Mouse (Mus musculus): ENCODE measurements around the gene Slc44a2. TPM values are rescaled to one million over a fixed set of nuclear protein-coding genes. Genes with fewer than 3 reads are reported as not detected.

The Slc44a2 gene
- polyA plus RNA-seq, 1 experiment from 2014 or later, result 73.4 TPM

Other genes starting within 250 kb of the Slc44a2 start
- 1.7 and 2.8 TPM in 2 replicates for gene Gm49373, start 247.6 kb upstream of the Slc44a2 start, polyA plus RNA-seq (2015; fragmentation: Nextera tagmentation; extraction: Ambion mirVana)
- gene Fdx1l, start 247.1 kb upstream of the Slc44a2 start, polyA plus RNA-seq (2015; fragmentation: Nextera tagmentation; extraction: Ambion mirVana), result 71.0 and 74.1 TPM in 2 replicates
- gene Gm38431, start 228.7 kb upstream of the Slc44a2 start, polyA plus RNA-seq (2015; fragmentation: Nextera tagmentation; extraction: Ambion mirVana), result 1.3 and 3.1 TPM in 2 replicates
- gene Raver1, start 228.7 kb upstream of the Slc44a2 start, polyA plus RNA-seq (2015; fragmentation: Nextera tagmentation; extraction: Ambion mirVana), result 31.7 and 37.8 TPM in 2 replicates
- 11.3 and 11.7 TPM in 2 replicates for gene Tyk2, start 189.5 kb upstream of the Slc44a2 start, polyA plus RNA-seq (2015; fragmentation: Nextera tagmentation; extraction: Ambion mirVana)
- gene Cdc37, start 170.7 kb upstream of the Slc44a2 start, polyA plus RNA-seq (2015; fragmentation: Nextera tagmentation; extraction: Ambion mirVana), result 211 TPM in 2 replicates
- gene Pde4a, start 155.0 kb upstream of the Slc44a2 start, polyA plus RNA-seq (2015; fragmentation: Nextera tagmentation; extraction: Ambion mirVana), result 36.5 and 41.0 TPM in 2 replicates
- 66.7 and 68.2 TPM in 2 replicates for gene Keap1, start 81.3 kb upstream of the Slc44a2 start, polyA plus RNA-seq (2015; fragmentation: Nextera tagmentation; extraction: Ambion mirVana)
- gene S1pr5, start 72.3 kb upstream of the Slc44a2 start, polyA plus RNA-seq (2015; fragmentation: Nextera tagmentation; extraction: Ambion mirVana), result 4.1 and 4.6 TPM in 2 replicates
- 47.6 and 53.7 TPM in 2 replicates for gene Atg4d, start 55.4 kb upstream of the Slc44a2 start, polyA plus RNA-seq (2015; fragmentation: Nextera tagmentation; extraction: Ambion mirVana)
- 14.9 and 15.7 TPM in 2 replicates for gene Kri1, start 32.7 kb upstream of the Slc44a2 start, polyA plus RNA-seq (2015; fragmentation: Nextera tagmentation; extraction: Ambion mirVana)
- gene Cdkn2d, start 29.3 kb upstream of the Slc44a2 start, polyA plus RNA-seq (2015; fragmentation: Nextera tagmentation; extraction: Ambion mirVana), result 108 and 111 TPM in 2 replicates
- 2.7 and 3.1 TPM in 2 replicates for gene Ap1m2, start 8.4 kb upstream of the Slc44a2 start, polyA plus RNA-seq (2015; fragmentation: Nextera tagmentation; extraction: Ambion mirVana)
- gene Ilf3, start 47.2 kb downstream of the Slc44a2 start, polyA plus RNA-seq (2015; fragmentation: Nextera tagmentation; extraction: Ambion mirVana), result 209 and 215 TPM in 2 replicates
- 53.2 and 55.8 TPM in 2 replicates for gene Qtrt1, start 91.1 kb downstream of the Slc44a2 start, polyA plus RNA-seq (2015; fragmentation: Nextera tagmentation; extraction: Ambion mirVana)
- 65.0 and 73.1 TPM in 2 replicates for gene Dnm2, start 104.2 kb downstream of the Slc44a2 start, polyA plus RNA-seq (2015; fragmentation: Nextera tagmentation; extraction: Ambion mirVana)
- 58.7 and 62.9 TPM in 2 replicates for gene Tmed1, start 189.6 kb downstream of the Slc44a2 start, polyA plus RNA-seq (2015; fragmentation: Nextera tagmentation; extraction: Ambion mirVana)
- gene AB124611, start 205.5 kb downstream of the Slc44a2 start, polyA plus RNA-seq (2015; fragmentation: Nextera tagmentation; extraction: Ambion mirVana), result 2.5 and 3.1 TPM in 2 replicates
- gene Carm1, start 226.2 kb downstream of the Slc44a2 start, polyA plus RNA-seq (2015; fragmentation: Nextera tagmentation; extraction: Ambion mirVana), result 42.6 and 46.1 TPM in 2 replicates